Mouse (Mus musculus) liver, adult (tissue): ENCODE measurements around the gene Slc39a5.

ENCODE experiments used
- GATA4 ChIP-seq: IDR thresholded peaks from 2 replicates; pipeline ENCODE4 v1.6.1; 2014; ENCODE audit warnings: mild to moderate bottlenecking, low read length; ENCODE audit not compliant: insufficient replicate concordance

The Slc39a5 gene

DNA sequence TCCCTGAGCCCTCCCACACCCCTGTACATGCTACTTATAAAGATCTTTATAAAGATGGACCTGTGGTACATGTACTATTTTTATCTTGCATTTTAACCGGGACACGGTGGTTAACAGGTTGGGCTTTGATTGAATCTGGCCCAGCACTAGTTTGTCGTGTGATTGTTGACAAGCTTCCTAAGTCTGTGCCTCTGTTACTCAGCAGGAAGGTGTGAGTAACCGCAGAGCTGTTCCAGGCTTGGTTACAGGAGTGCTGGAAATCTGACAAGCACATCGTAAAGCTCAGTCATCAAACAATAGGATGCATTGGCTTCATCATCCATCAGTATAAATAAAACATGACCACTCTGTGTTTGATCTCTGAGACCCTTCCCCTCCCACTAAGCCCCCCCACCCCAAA is 21.4 kb upstream of the Slc39a5 start:
- no peak for TF ChIP-seq GATA4

- TF ChIP-seq GATA4: no peak
These were observed 13.8 kb upstream of the Slc39a5 start for GRCm38 (mm10) chr10:128414848-128415247.

DNA sequence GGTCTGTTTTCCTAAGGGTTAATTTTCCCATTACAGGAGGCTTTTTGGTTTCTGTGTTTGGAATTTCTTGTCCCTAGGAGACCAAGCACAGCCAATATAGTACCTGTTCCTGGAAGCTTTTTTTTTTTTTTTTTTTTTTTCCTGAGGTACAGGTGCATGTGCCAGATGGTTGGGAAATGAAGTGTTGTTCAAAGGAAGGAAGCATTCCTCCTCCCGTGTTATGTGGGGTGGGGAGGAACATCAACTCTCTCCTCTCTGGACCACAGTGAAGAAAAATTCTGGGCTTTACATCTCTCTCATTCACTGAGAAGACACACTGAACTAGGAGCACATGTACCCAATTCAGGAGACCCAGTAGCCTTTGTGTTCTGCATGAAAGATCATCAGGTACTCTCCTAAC is 12.0 kb upstream of the Slc39a5 start:
- no peak for TF ChIP-seq GATA4

DNA sequence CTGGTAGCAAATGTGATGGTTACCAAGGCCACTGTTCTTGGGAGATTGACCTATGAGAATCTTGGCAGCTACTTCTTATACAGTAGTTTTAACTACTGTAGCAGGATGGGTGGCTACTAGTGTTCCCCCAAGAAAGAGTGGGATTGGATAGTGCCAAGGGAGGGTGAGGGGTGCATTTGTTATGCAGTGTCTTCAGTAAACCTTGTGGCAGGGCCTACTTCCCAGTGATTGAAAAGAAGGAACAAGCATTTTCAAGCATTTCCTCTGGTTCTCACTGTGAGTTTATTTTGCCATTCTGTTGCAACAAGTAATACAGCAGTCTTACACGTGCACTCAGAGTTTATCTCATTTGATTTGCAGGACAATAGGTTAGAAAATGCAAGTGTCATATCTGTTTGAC is 11.5 kb upstream of the Slc39a5 start:
- TF ChIP-seq GATA4: no peak

DNA sequence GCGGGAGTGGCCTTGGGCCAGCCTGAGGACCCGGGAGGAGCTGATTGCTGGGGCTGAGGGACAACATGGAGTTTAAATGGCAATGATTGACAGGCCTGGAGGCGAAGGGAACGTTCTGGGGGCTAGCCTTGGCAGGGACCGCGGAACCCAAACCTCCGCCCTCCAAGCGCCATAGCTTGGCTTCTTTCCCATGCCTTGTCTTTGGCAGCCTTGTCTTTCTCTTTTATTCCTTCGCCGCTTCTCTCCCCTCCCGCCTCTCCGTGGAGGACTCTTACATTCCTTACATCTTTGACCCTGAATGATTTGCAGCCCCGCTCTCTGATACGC is 11.0 kb upstream of the Slc39a5 start:
- TF ChIP-seq GATA4: no peak

DNA sequence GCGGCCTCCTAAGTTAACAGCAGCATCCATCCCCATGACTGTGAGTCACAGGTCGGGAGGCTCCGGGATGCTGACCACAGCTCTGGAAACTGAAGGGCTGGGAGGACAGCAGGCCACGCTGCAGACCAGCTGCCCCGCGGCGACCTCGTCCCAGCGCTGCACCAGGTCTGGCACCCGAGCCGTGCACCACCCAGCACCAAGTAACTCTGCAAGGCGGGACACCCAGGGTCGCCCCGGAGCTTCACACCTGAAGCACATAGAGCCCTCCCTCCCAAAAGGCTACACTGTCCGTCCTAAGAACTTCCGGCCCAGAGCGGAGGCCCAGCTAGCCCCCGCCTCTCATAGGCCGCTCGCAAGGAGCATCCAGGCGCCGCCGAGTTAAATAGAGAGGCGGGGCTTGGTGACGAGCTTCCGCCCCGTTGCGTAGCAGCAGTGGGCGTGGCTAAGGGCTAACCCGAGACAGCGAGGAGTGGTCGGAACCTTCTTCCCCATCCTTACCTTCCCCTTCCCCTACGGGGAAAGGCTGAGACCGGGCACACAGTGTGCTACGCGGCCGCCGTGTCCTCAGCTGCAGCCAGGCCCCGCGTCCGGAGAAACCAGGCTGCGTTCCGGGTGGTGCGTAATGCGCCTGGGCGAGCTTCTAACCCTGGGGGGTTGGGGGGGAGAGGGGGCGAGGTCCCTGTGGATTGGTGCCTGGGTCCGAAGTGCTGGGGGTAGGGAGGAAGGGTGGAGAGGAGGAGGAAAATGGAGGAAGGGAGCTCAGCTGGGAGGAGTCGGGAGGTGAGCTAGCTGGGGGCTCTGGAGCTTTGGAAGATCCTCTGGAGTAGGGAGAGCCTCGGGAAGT is 10.4 kb upstream of the Slc39a5 start, which contains the start of the genes Nabp2 and Rnf41:
Gene Nabp2, minus strand, starts transcription at position 282 of the 844 bp plus-strand sequence.
Gene Rnf41, plus strand, starts transcription at position 447 of the 844 bp plus-strand sequence.
- TF ChIP-seq GATA4: no peak

- no peak for TF ChIP-seq GATA4
These were observed 9.5 kb upstream of the Slc39a5 start for GRCm38 (mm10) chr10:128410560-128410845.

DNA sequence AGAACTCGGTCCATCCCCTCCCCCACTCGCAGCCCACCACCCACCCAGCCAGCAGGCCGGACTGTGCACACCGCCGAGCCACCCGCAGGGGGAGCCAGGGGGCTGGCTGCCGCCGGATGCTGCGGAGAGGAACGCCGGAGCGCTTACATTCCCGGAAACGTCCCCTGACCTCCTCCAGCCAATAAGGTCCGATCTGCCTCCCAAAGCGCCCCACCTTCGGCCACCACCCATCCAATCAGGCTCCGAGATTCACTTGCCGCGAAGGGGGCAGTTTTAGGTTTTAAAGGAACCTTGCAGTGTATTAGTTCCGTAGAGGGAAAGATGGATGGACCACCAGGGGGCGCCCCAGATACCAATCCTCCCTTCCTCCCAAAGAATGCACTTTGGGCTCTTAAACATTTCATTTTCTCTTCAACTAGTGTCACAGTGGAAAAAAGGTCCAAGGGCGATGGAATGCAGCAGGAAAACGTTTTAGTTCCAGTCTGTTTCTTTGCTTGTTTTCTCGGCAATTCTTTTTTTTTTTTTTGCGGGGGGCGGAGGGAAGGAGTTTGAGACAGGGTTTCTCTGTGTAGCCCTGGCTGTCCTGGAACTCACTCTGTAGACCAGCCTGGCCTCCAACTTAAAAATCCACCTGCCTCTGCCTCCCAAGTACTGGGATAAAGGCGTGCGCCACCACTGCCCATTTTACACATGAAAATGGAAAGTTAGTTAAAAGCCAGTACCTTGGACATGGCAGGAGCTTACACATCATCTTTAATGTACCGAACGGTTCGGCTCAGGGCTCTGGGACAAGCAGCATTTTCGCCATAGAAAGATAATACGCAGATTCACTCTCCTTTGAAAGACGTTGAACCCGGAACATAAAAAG is 8.9 kb upstream of the Slc39a5 start:
- TF ChIP-seq GATA4: no peak

DNA sequence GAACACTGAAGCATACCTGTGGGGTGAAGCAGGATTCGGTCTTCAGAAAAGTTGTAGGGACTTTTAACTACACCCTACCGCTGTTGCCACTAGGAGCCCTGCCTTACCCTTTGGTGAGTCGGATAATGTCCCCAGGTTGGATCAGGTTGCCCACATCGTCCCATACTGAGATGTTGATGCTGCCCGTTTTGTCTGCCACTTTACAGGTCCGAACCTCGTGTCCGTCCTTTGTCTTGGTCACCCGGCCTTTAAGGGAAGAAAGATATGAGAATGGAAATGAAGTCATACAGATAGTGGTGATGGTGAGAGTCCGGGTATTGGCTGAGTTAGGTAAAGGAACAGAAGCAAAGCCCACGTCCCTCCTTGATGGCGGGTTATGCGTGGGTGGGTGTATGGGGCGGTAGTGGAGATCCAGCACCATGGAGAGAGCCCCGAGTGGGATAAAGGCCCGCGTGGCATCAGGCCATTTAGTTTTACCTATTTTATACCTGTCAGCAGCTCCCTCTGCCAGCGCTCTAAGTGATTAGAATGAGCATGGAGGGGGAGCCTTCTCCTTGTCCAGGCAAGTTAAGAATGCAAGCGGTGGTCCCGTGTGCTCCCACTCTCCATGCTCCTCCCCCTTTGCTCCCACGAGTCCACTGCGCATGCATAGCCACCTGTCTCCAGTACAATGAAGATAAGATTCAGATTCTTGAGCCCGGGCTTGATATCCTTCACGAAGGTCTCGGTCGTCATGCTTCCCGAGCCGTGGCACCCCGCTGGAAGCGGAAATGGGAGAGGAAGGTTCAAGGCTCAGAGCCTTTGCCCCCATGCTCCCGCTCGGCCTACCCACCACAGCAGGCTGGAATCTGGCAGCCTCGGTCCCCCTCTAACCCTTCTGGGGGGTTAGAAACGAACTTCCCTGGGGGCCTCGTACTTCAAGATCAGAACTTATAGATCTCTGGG is 7.8 kb upstream of the Slc39a5 start:
- TF ChIP-seq GATA4: no peak

GRCm38 (mm10) chr10:128403931-128404330 is 2.9 kb upstream of the Slc39a5 start:
- no peak for TF ChIP-seq GATA4

- TF ChIP-seq GATA4: no peak
These were observed 609 bp upstream of the Slc39a5 start for GRCm38 (mm10) chr10:128401638-128402037.

GRCm38 (mm10) chr10:128400338-128400737 is 691 bp downstream of the Slc39a5 start:
- TF ChIP-seq GATA4: no peak

DNA sequence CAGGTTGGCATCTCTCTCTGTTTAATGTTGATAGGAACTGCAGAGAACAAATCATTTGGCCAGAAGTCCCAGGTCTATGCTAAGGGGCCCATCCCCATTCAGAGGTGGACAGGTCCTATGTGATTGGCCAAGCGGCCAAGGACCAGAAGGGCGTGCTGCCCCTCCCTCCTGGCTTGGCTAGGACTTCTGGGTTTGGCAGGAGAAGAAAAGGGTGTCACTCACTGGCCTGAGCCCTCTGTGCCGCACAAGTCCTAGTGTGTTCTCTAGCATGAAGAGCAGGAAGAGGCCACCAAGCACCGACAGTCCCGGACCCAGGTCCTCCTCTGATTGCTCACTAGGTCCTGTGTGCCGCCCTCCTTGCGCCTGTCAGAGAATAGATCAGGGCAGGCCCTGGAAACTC is 3.6 kb downstream of the Slc39a5 start:
- TF ChIP-seq GATA4: no peak

DNA sequence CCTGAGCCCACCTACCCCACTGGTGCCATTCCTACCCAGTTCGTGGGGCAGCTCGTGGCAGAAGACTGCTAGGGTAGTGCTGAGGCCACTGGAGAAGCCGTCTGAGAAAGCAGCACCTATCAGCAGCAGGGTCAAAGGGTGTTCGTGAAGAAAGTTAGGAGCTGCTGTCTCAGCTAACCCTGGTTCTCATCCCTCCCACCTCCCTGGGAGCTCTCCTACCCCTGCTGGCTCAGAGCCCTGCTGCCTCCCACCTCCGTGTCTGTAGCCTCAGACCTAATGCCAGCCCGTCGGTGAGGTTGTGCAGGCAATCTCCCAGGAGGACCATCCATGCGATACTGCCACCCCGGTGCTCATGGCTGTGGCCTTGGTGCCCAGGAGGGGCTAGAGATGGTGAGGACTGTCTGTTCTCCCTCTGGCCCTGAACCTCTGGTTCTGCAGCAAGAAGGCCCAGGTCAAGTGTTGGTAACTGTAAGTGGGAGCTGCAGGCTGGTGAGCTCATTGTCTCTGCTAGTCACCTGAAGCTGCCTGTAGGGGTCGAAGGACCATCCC is 4.2 kb downstream of the Slc39a5 start:
- no peak for TF ChIP-seq GATA4
